Mouse (Mus musculus) macrophage (primary cell): ENCODE results near the gene Samd4b. TPM values are rescaled to one million over a fixed set of nuclear protein-coding genes. Genes with fewer than 3 reads are reported as not detected.
"Not testable (repeated sequence)": the region's sequence is repeated elsewhere in the genome, so short reads cannot be mapped to it uniquely, and the experiment has no call there.

Experiments used
- H3K27ac ChIP-seq: fragments of 350-480 bp; formaldehyde crosslinking; 2 replicates; pipeline ENCODE4 v1.9.0; 2021
- H3K36me3 ChIP-seq: fragments of 350-480 bp; formaldehyde crosslinking; 2 replicates; pipeline ENCODE4 v1.9.0; 2021; ENCODE audit errors: inconsistent target
- H3K4me3 ChIP-seq: fragments of 350-480 bp; formaldehyde crosslinking; 2 replicates; pipeline ENCODE4 v1.9.0; 2021; ENCODE audit errors: inconsistent target
- H3K79me2 ChIP-seq: fragments of 350-480 bp; formaldehyde crosslinking; 2 replicates; pipeline ENCODE4 v1.9.0; 2021; ENCODE audit errors: inconsistent target
- WGBS: methylation state at CpG from one replicate; pipeline ENCODE4 v1.1.7; 2026; ENCODE audit warnings: inconsistent platforms; ENCODE audit not compliant: missing documents; 5-methylcytosine and 5-hydroxymethylcytosine counted together
- polyA plus RNA-seq: library from polyadenylated mRNA; stranded (reverse); fragments of 250-400 nt; gene quantifications from 3 replicates; pipeline ENCODE4 v1.2.4, GENCODE M21; 2018; ENCODE audit warnings: inconsistent platforms

Samd4b gene
- polyA plus RNA-seq, 1 experiment from 2014 or later = 25.5 TPM

- Histone ChIP-seq H3K27ac (no peak overlapping the region), H3K36me3 (peaks cover 72% of the 10 kb centered on the region), H3K79me2 (no peaks in the 10 kb centered on the region; the same call in 1 of the 2 replicates), H3K4me3 (no peak overlapping the region)
- WGBS = 96% methylated on average over 8 of the region's 8 CpGs
These were observed 179.8 kb downstream of the Samd4b start for GRCm38 (mm10) chr7:28418096-28418670.

GRCm38 (mm10) chr7:28417368-28417767, 180.6 kb downstream of the Samd4b start:
- H3K36me3 ChIP-seq = peaks cover 75% of the 10 kb centered on the region
- H3K4me3 ChIP-seq = no peak overlapping the region
- H3K27ac ChIP-seq = no peak overlapping the region
- no peaks in the 10 kb centered on the region; the same call in 1 of the 2 replicates for H3K79me2 ChIP-seq

- no peak overlapping the region for H3K4me3 ChIP-seq
- 75% methylated on average over 4 of the region's 4 CpGs for WGBS
- no peaks in the 10 kb centered on the region; the same call in 1 of the 2 replicates for H3K79me2 ChIP-seq
- peaks cover 65% of the 10 kb centered on the region for H3K36me3 ChIP-seq
- H3K27ac ChIP-seq = no peak overlapping the region
These were observed 185.1 kb downstream of the Samd4b start for GRCm38 (mm10) chr7:28412826-28413225.

- WGBS = 87% methylated on average over 3 of the region's 3 CpGs
- peaks cover 73% of the 10 kb centered on the region for H3K36me3 ChIP-seq
- H3K4me3 ChIP-seq = no peak overlapping the region
- H3K27ac ChIP-seq = no peak overlapping the region
- H3K79me2 ChIP-seq = no peaks in the 10 kb centered on the region
These were observed 187.0 kb downstream of the Samd4b start for GRCm38 (mm10) chr7:28410841-28411475.

GRCm38 (mm10) chr7:28401942-28402341, 196.0 kb downstream of the Samd4b start:
- 80% methylated on average over 2 of the region's 3 CpGs for WGBS
- Histone ChIP-seq H3K27ac (no peak overlapping the region), H3K79me2 (no peaks in the 10 kb centered on the region), H3K36me3 (peaks cover 84% of the 10 kb centered on the region), H3K4me3 (no peak overlapping the region)

- Histone ChIP-seq H3K36me3 (peaks cover 83% of the 10 kb centered on the region), H3K27ac (no peak overlapping the region), H3K79me2 (no peaks in the 10 kb centered on the region), H3K4me3 (no peak overlapping the region)
- 67% methylated on average over 1 of the region's 1 CpGs for WGBS
These were observed 196.9 kb downstream of the Samd4b start for GRCm38 (mm10) chr7:28401030-28401429.

- Histone ChIP-seq H3K36me3 (peaks cover 71% of the 10 kb centered on the region), H3K4me3 (no peak overlapping the region), H3K79me2 (peaks cover 14% of the 10 kb centered on the region), H3K27ac (no peak overlapping the region)
- WGBS = 87% methylated on average over 10 of the region's 10 CpGs
These were observed 199.1 kb downstream of the Samd4b start for GRCm38 (mm10) chr7:28398696-28399340.

GRCm38 (mm10) chr7:28398000-28398399, 199.9 kb downstream of the Samd4b start:
- 82% methylated on average over 3 of the region's 3 CpGs for WGBS
- Histone ChIP-seq H3K27ac (no peak overlapping the region), H3K36me3 (peaks cover 63% of the 10 kb centered on the region), H3K4me3 (no peak overlapping the region), H3K79me2 (peaks cover 21% of the 10 kb centered on the region)

GRCm38 (mm10) chr7:28395425-28395824, 202.5 kb downstream of the Samd4b start:
- Histone ChIP-seq H3K79me2 (peaks cover 41% of the 10 kb centered on the region), H3K36me3 (peaks cover 46% of the 10 kb centered on the region), H3K27ac (no peak overlapping the region), H3K4me3 (no peak overlapping the region)
- 100% methylated on average over 4 of the region's 4 CpGs for WGBS

- no peak overlapping the region for H3K27ac ChIP-seq
- WGBS = 10% methylated on average over 22 of the region's 22 CpGs
- peak overlapping the region; percentile 63 for H3K4me3 ChIP-seq
- H3K36me3 ChIP-seq = peaks cover 42% of the 10 kb centered on the region
- H3K79me2 ChIP-seq = peaks cover 57% of the 10 kb centered on the region
These were observed 204.5 kb downstream of the Samd4b start for GRCm38 (mm10) chr7:28393272-28393951.

GRCm38 (mm10) chr7:28392429-28393271, 205.3 kb downstream of the Samd4b start, which contains the start of the genes Med29 and Paf1:
TSS of gene Med29 (minus strand) at chr7:28392708.
TSS of gene Paf1 (plus strand) at chr7:28392951.
- WGBS = under 1% methylated on average over 55 of the region's 58 CpGs
- Histone ChIP-seq H3K79me2 (peaks cover 62% of the 10 kb centered on the region), H3K4me3 (peak within 1 kb of the TSS; percentile 63), H3K27ac (0 out of 2 replicates have a peak within 1 kb of the TSS, but pooled peaks have one; percentile 10), H3K36me3 (peaks cover 44% of the 10 kb centered on the region)

GRCm38 (mm10) chr7:28390331-28390730, 207.6 kb downstream of the Samd4b start:
- Histone ChIP-seq H3K27ac (no peak overlapping the region), H3K4me3 (no peak overlapping the region), H3K36me3 (peaks cover 30% of the 10 kb centered on the region; the same call in 1 of the 2 replicates), H3K79me2 (peaks cover 64% of the 10 kb centered on the region)
- 100% methylated on average over 3 of the region's 3 CpGs for WGBS

GRCm38 (mm10) chr7:28387384-28387783, 210.6 kb downstream of the Samd4b start:
- H3K36me3 ChIP-seq = peaks cover 26% of the 10 kb centered on the region; the same call in 1 of the 2 replicates
- H3K27ac ChIP-seq = not testable (repeated sequence)

GRCm38 (mm10) chr7:28386877-28387276, 211.1 kb downstream of the Samd4b start:
- not testable (repeated sequence) for H3K4me3 ChIP-seq, H3K27ac ChIP-seq
- 86% methylated on average over 6 of the region's 6 CpGs for WGBS
- H3K79me2 ChIP-seq = peaks cover 48% of the 10 kb centered on the region
- H3K36me3 ChIP-seq = peaks cover 26% of the 10 kb centered on the region; the same call in 1 of the 2 replicates

More at GRCm38 (mm10) chr7:28387384-28387783, 210.6 kb downstream of the Samd4b start:
- 79% methylated on average over 7 of the region's 7 CpGs for WGBS
- H3K4me3 ChIP-seq = not testable (repeated sequence)
- H3K79me2 ChIP-seq = peaks cover 53% of the 10 kb centered on the region
